Mouse (Mus musculus) midbrain, embryonic 15.5 days (tissue): ENCODE results near the gene Pim2. TPM values are rescaled to one million over a fixed set of nuclear protein-coding genes. Genes with fewer than 3 reads are reported as not detected.

Experiments
- ATAC-seq: fragments of 200-750 bp; cut with Nextera tagmentation; replicated peaks from 2 replicates; pipeline ENCODE4 v1.8.0; 2017; ENCODE audit warnings: moderate TSS enrichment
- H3K27ac ChIP-seq: fragments of 300-500 bp; sonication (generic); 2 replicates; pipeline ENCODE4 v1.5.1; 2015; ENCODE audit warnings: mild to moderate bottlenecking, inconsistent platforms
- H3K27me3 ChIP-seq: fragments of 300-500 bp; sonication (generic); replicated peaks from 2 replicates; pipeline ENCODE4 v1.6.1; 2015; ENCODE audit warnings: inconsistent platforms
- H3K36me3 ChIP-seq: fragments of 300-500 bp; sonication (generic); replicated peaks from 2 replicates; pipeline ENCODE4 v1.6.1; 2015; ENCODE audit warnings: inconsistent platforms
- H3K4me1 ChIP-seq: fragments of 300-500 bp; sonication (generic); 2 replicates; pipeline ENCODE4 v1.6.1; 2015; ENCODE audit warnings: inconsistent platforms
- H3K4me2 ChIP-seq: fragments of 300-500 bp; sonication (generic); 2 replicates; pipeline ENCODE4 v1.6.1; 2015; ENCODE audit warnings: inconsistent platforms, mild to moderate bottlenecking, moderate library complexity
- H3K4me3 ChIP-seq: fragments of 300-500 bp; sonication (generic); 2 replicates; pipeline ENCODE4 v1.5.1; 2015; ENCODE audit warnings: mild to moderate bottlenecking, inconsistent platforms
- H3K9ac ChIP-seq: fragments of 300-500 bp; sonication (generic); 2 replicates; pipeline ENCODE4 v1.6.1; 2015; ENCODE audit warnings: mild to moderate bottlenecking, inconsistent platforms
- H3K9me3 ChIP-seq: fragments of 300-500 bp; sonication (generic); 2 replicates; pipeline ENCODE4 v1.6.1; 2016; ENCODE audit warnings: inconsistent platforms
- WGBS: fragments of 180-500 bp; shearing (Covaris S2); methylation state at CpG from one replicate; pipeline ENCODE4 v1.1.7; 2015; ENCODE audit warnings: mixed read lengths; 5-methylcytosine and 5-hydroxymethylcytosine counted together
- polyA plus RNA-seq: library from polyadenylated mRNA; unstranded; fragments of >200 nt; fragmentation: Nextera tagmentation; extraction: Ambion mirVana; gene quantifications from 2 replicates; pipeline ENCODE4 v1.2.1, GENCODE M21; 2015

Gene Pim2
- 21.7 and 22.1 TPM in 2 replicates for polyA plus RNA-seq

DNA sequence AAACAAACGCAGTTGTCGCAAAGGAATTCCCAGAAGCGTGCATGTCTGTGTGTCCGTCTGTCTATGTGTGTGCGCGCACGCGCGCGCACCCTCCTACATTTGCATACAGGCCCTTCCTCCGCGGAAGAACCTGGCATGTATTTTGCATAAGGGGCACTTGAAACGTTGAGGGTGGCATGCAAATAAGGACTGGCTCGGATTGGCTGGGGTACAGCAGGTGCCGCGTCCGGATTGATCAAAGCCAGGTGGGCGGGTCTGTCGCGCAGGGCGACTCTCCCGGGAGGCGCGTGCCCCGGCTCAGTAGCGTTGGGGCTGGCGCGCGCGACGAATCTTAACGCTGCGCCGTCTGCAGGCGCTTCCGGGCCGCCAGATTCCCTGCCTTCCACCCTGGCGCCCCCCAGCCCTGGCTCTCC lies at the start of gene Pim2:
Gene Pim2 (plus strand): TSS at position 256 of the 413 bp plus-strand sequence.
- Histone ChIP-seq H3K27ac (peak within 1 kb of the TSS; percentile 79), H3K27me3 (no peaks in the 10 kb centered on the region), H3K36me3 (no peaks in the 10 kb centered on the region), H3K9ac (peak within 1 kb of the TSS; percentile 68), H3K4me2 (peak within 1 kb of the TSS; percentile 79), H3K4me3 (peak within 1 kb of the TSS; percentile 60), H3K4me1 (peaks cover 10% of the 10 kb centered on the region), H3K9me3 (no peaks in the 10 kb centered on the region)
- 29% methylated on average over 37 of the region's 38 CpGs for WGBS
- ATAC-seq: peak; percentile 92

DNA sequence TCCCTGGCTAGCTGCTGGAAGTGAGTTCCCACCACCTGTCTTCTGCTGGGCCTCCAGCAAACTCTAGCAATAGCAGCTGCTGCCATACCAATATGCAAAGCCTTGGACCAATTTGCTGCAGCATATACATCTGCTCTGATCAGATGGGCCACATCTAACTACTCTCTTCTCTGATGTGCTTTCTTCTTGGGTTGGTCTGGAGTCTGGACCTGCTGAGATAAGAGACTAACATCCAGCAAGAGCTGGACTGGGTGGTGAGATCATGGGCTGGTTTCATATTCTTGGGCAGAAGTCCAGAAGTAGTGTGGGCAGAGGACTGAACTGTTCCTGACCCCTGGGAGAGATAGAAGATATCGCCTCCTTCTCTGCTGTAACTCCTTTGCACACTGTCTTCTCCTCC lies 40.9 kb upstream of the Pim2 start:
- H3K27me3 ChIP-seq: no peaks in the 10 kb centered on the region
- H3K9me3 ChIP-seq: no peaks in the 10 kb centered on the region
- no peak overlapping the region for H3K4me3 ChIP-seq
- 60% methylated on average over 1 of the region's 1 CpGs for WGBS
- H3K27ac ChIP-seq: no peak overlapping the region
- ATAC-seq: no peak
- no peaks in the 10 kb centered on the region for H3K36me3 ChIP-seq
- no peak overlapping the region for H3K4me2 ChIP-seq
- H3K4me1 ChIP-seq: no peaks in the 10 kb centered on the region
- H3K9ac ChIP-seq: no peak overlapping the region

- Histone ChIP-seq H3K27me3 (no peaks in the 10 kb centered on the region), H3K27ac (no peak overlapping the region; the same call in none of the 2 replicates), H3K4me2 (peak overlapping the region; percentile 64), H3K9me3 (no peaks in the 10 kb centered on the region), H3K4me1 (peaks cover 28% of the 10 kb centered on the region), H3K9ac (no peak overlapping the region), H3K4me3 (peak overlapping the region; percentile 77), H3K36me3 (no peaks in the 10 kb centered on the region)
- 22% methylated on average over 7 of the region's 7 CpGs for WGBS
- no peak for ATAC-seq
These were observed 37.3 kb upstream of the Pim2 start for GRCm38 (mm10) chrX:7840842-7841162.

GRCm38 (mm10) chrX:7841163-7842162 lies 36.6 kb upstream of the Pim2 start, which contains the start of gene Otud5:
Gene Otud5, plus strand, starts transcription at chrX:7841364.
- peak within 1 kb of the TSS; percentile 77 for H3K4me3 ChIP-seq
- H3K4me1 ChIP-seq: peaks cover 30% of the 10 kb centered on the region
- H3K27me3 ChIP-seq: no peaks in the 10 kb centered on the region
- peak; percentile 98 for ATAC-seq
- H3K9me3 ChIP-seq: no peaks in the 10 kb centered on the region
- peak within 1 kb of the TSS; percentile 91 for H3K27ac ChIP-seq
- H3K9ac ChIP-seq: peak within 1 kb of the TSS; percentile 75
- 18% methylated on average over 73 of the region's 74 CpGs for WGBS
- no peaks in the 10 kb centered on the region for H3K36me3 ChIP-seq
- H3K4me2 ChIP-seq: peak within 1 kb of the TSS; percentile 64

GRCm38 (mm10) chrX:7842318-7842717 lies 35.7 kb upstream of the Pim2 start:
- ATAC-seq: no peak
- Histone ChIP-seq H3K4me2 (peak overlapping the region; percentile 64), H3K4me3 (peak overlapping the region; percentile 77), H3K36me3 (no peaks in the 10 kb centered on the region), H3K9me3 (no peaks in the 10 kb centered on the region), H3K9ac (peak overlapping the region; percentile 75), H3K27ac (peak overlapping the region; percentile 91), H3K4me1 (peaks cover 30% of the 10 kb centered on the region), H3K27me3 (no peaks in the 10 kb centered on the region)
- WGBS: 14% methylated on average over 41 of the region's 42 CpGs

GRCm38 (mm10) chrX:7847845-7848244 lies 30.2 kb upstream of the Pim2 start:
- no peak for ATAC-seq
- Histone ChIP-seq H3K4me1 (peaks cover 28% of the 10 kb centered on the region), H3K9me3 (no peaks in the 10 kb centered on the region), H3K27me3 (no peaks in the 10 kb centered on the region), H3K4me2 (no peak overlapping the region), H3K4me3 (no peak overlapping the region), H3K27ac (no peak overlapping the region), H3K36me3 (no peaks in the 10 kb centered on the region), H3K9ac (no peak overlapping the region)
- 67% methylated on average over 2 of the region's 2 CpGs for WGBS

GRCm38 (mm10) chrX:7854578-7854977 lies 23.5 kb upstream of the Pim2 start:
- H3K4me2 ChIP-seq: no peak overlapping the region
- no peak overlapping the region for H3K27ac ChIP-seq
- no peaks in the 10 kb centered on the region for H3K4me1 ChIP-seq
- no peak for ATAC-seq
- H3K9ac ChIP-seq: no peak overlapping the region
- H3K36me3 ChIP-seq: no peaks in the 10 kb centered on the region
- WGBS: 45% methylated on average over 2 of the region's 2 CpGs
- H3K9me3 ChIP-seq: no peaks in the 10 kb centered on the region
- H3K27me3 ChIP-seq: no peaks in the 10 kb centered on the region
- H3K4me3 ChIP-seq: no peak overlapping the region

GRCm38 (mm10) chrX:7859191-7859753 lies 18.8 kb upstream of the Pim2 start:
- WGBS: 87% methylated on average over 3 of the region's 3 CpGs
- Histone ChIP-seq H3K4me2 (no peak overlapping the region), H3K27me3 (no peaks in the 10 kb centered on the region), H3K27ac (no peak overlapping the region), H3K36me3 (no peaks in the 10 kb centered on the region), H3K9me3 (no peaks in the 10 kb centered on the region), H3K9ac (no peak overlapping the region), H3K4me3 (no peak overlapping the region), H3K4me1 (no peaks in the 10 kb centered on the region)
- ATAC-seq: no peak

- no peaks in the 10 kb centered on the region for H3K36me3 ChIP-seq
- WGBS: 84% methylated on average over 1 of the region's 1 CpGs
These were observed 14.9 kb upstream of the Pim2 start for GRCm38 (mm10) chrX:7863181-7863580.

DNA sequence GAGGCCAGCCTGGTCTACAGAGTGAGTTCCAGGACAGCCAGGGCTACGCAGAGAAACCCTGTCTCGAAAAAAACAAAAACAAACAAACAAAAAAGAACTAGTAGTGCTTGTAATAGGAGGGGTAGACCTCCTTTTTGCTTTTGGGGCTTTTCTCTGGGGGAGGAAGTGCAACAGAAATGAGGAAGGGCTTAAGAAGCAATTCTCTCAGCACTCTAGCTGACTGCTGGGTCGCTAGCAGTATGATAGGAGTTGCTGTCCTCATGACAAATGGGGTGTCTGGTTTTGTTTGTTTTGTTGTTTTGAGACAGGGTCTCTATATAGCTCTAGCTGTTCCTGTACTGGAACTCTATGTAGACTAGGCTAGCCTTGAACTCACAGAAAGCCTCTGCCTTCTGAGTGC lies 13.5 kb upstream of the Pim2 start:
- WGBS: 80% methylated on average over 3 of the region's 3 CpGs
- no peak for ATAC-seq

More at GRCm38 (mm10) chrX:7863181-7863580, 14.9 kb upstream of the Pim2 start:
- H3K4me3 ChIP-seq: no peak overlapping the region
- H3K27ac ChIP-seq: no peak overlapping the region
- H3K9me3 ChIP-seq: no peaks in the 10 kb centered on the region
- no peaks in the 10 kb centered on the region for H3K4me1 ChIP-seq
- no peak overlapping the region for H3K4me2 ChIP-seq
- no peaks in the 10 kb centered on the region for H3K27me3 ChIP-seq
- no peak overlapping the region for H3K9ac ChIP-seq
- no peak for ATAC-seq

GRCm38 (mm10) chrX:7865343-7865742 lies 12.7 kb upstream of the Pim2 start:
- 73% methylated on average over 2 of the region's 2 CpGs for whole genome bisulfite sequencing
- Histone ChIP-seq H3K36me3 (no peaks in the 10 kb centered on the region), H3K9me3 (no peaks in the 10 kb centered on the region), H3K4me3 (no peak overlapping the region), H3K27ac (no peak overlapping the region), H3K9ac (no peak overlapping the region), H3K4me1 (no peaks in the 10 kb centered on the region), H3K27me3 (no peaks in the 10 kb centered on the region), H3K4me2 (no peak overlapping the region)
- ATAC-seq: no peak

More for the DNA sequence above, 13.5 kb upstream of the Pim2 start:
- no peak overlapping the region for H3K4me2 ChIP-seq
- H3K27me3 ChIP-seq: no peaks in the 10 kb centered on the region
- H3K36me3 ChIP-seq: no peaks in the 10 kb centered on the region
- H3K4me3 ChIP-seq: no peak overlapping the region
- no peak overlapping the region for H3K9ac ChIP-seq
- no peaks in the 10 kb centered on the region for H3K9me3 ChIP-seq
- H3K27ac ChIP-seq: no peak overlapping the region
- no peaks in the 10 kb centered on the region for H3K4me1 ChIP-seq

DNA sequence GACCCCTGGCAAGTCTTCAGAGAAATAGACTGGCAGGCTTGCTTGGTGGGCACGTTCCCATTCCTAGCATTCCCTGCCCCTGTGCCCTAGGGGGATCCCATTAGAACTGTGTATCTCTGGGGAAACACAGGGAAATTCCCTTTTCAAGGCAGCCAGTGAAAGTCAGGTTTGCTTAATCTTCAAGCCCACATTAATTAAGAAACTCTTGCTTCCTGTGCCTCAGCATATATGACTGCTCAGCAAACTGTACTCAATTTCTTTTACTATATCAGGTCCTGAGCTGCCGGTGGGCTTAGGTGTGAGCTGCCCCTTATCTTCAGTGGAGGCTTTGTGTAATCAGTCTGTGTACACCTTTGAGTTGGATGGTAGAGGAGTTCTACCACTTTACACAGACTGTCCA lies 12.3 kb upstream of the Pim2 start:
- H3K9ac ChIP-seq: no peak overlapping the region
- H3K4me1 ChIP-seq: no peaks in the 10 kb centered on the region
- no peaks in the 10 kb centered on the region for H3K36me3 ChIP-seq
- no peak for ATAC-seq
- no peak overlapping the region for H3K4me2 ChIP-seq
- H3K4me3 ChIP-seq: no peak overlapping the region
- WGBS: 57% methylated on average over 2 of the region's 2 CpGs
- no peaks in the 10 kb centered on the region for H3K27me3 ChIP-seq
- no peak overlapping the region for H3K27ac ChIP-seq
- H3K9me3 ChIP-seq: no peaks in the 10 kb centered on the region
